Mouse (Mus musculus): ENCODE results near the gene Nfe2l2. TPM values are rescaled to one million over a fixed set of nuclear protein-coding genes. Genes with fewer than 3 reads are reported as not detected.
"Not testable (repeated sequence)": the region's sequence is repeated elsewhere in the genome, so short reads cannot be mapped to it uniquely, and the experiment has no call there.

The Nfe2l2 gene
- polyA plus RNA-seq, 1 experiment from 2014 or later, result 69.6 TPM

DNA sequence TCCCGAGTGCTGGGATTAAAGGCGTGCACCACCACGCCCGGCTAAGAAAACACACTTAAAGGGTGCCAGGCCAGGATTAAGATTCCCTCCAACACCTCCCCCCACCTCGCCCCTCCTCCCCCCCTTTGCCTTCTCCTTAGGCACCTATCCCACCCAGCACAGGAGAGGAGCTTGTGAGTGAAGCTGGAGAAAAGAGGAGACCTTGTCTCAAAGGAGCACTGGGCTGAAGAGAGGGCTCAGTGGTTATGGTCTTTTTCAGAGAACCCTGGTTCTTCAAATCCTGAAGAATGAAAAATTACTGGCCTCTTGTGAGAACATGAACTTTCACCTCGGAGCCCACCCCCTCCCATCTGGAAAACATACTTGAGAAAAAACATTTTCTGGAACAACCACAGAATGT is 66.6 kb downstream of the Nfe2l2 start:
- H3K9ac ChIP-seq (ENCODE audit: low read depth, low read length); H3K27me3 ChIP-seq (replicated peaks; ENCODE audit: control insufficient read depth, insufficient read depth, low read length); ATAC-seq (replicated peaks; ENCODE audit: low FRiP score); H3K4me3 ChIP-seq (ENCODE audit: low read depth, low read length); H3K36me3 ChIP-seq (ENCODE audit: control insufficient read depth, insufficient read depth, low read length); H3K4me1 ChIP-seq (replicated peaks; ENCODE audit: control insufficient read depth, insufficient read depth, low read length); H3K27ac ChIP-seq (ENCODE audit: low read depth, low read length); DNase-seq (ENCODE audit: low spot score); H3K9me3 ChIP-seq (ENCODE audit: control insufficient read depth, low read length); H3K4me2 ChIP-seq: not testable (repeated sequence)
- WGBS, result 84% methylated on average over 6 of the region's 6 CpGs

DNA sequence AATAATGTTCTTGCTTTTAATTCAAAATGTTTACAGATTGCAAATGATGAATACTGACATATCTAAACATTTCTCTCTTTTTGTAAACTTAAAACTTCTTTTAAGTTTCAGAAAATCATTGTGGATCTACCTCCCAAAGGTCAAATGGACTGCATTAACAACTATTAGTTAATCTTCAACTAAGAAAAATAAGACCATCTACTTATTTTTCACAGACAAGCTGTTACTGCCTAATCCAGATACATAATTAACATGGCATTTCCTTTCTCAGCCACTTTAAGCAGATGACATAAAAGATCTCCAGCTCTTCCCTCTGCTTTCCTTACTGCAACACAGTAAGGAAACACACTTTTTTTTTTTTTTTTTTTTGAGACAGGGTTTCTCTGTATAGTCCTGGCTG is 67.1 kb downstream of the Nfe2l2 start:
- no peaks in the 10 kb centered on the region for H3K9me3 ChIP-seq (ENCODE audit: control insufficient read depth, low read length)
- H3K36me3 ChIP-seq (ENCODE audit: control insufficient read depth, insufficient read depth, low read length), result no peaks in the 10 kb centered on the region
- no peak overlapping the region for H3K4me2 ChIP-seq
- H3K4me3 ChIP-seq (ENCODE audit: low read depth, low read length), result no peak overlapping the region
- no peaks in the 10 kb centered on the region for H3K27me3 ChIP-seq (replicated peaks; ENCODE audit: control insufficient read depth, insufficient read depth, low read length)
- H3K4me1 ChIP-seq (replicated peaks; ENCODE audit: control insufficient read depth, insufficient read depth, low read length), result no peaks in the 10 kb centered on the region
- no peak overlapping the region for H3K9ac ChIP-seq (ENCODE audit: low read depth, low read length)
- no peak for ATAC-seq (replicated peaks; ENCODE audit: low FRiP score)
- H3K27ac ChIP-seq (ENCODE audit: low read depth, low read length), result no peak overlapping the region
- DNase-seq (ENCODE audit: low spot score), result no peak

DNA sequence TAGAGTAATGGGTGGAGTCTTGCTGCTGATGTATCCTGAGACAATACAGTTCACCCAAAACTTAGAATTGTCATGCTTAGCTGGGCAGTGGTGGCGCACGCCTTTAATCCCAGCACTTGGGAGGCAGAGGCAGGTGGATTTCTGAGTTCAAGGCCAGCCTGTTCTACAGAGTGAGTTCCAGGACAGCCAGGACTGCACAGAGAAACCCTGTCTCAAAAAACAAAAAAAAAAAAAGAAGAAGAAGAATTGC is 67.5 kb downstream of the Nfe2l2 start:
- not testable (repeated sequence) for DNase-seq (ENCODE audit: low spot score); H3K4me2 ChIP-seq; H3K27ac ChIP-seq (ENCODE audit: low read depth, low read length); H3K9me3 ChIP-seq (ENCODE audit: control insufficient read depth, low read length); H3K4me1 ChIP-seq (replicated peaks; ENCODE audit: control insufficient read depth, insufficient read depth, low read length); H3K36me3 ChIP-seq (ENCODE audit: control insufficient read depth, insufficient read depth, low read length); H3K4me3 ChIP-seq (ENCODE audit: low read depth, low read length); ATAC-seq (replicated peaks; ENCODE audit: low FRiP score); H3K27me3 ChIP-seq (replicated peaks; ENCODE audit: control insufficient read depth, insufficient read depth, low read length); H3K9ac ChIP-seq (ENCODE audit: low read depth, low read length)
- 91% methylated on average over 2 of the region's 2 CpGs for WGBS

DNA sequence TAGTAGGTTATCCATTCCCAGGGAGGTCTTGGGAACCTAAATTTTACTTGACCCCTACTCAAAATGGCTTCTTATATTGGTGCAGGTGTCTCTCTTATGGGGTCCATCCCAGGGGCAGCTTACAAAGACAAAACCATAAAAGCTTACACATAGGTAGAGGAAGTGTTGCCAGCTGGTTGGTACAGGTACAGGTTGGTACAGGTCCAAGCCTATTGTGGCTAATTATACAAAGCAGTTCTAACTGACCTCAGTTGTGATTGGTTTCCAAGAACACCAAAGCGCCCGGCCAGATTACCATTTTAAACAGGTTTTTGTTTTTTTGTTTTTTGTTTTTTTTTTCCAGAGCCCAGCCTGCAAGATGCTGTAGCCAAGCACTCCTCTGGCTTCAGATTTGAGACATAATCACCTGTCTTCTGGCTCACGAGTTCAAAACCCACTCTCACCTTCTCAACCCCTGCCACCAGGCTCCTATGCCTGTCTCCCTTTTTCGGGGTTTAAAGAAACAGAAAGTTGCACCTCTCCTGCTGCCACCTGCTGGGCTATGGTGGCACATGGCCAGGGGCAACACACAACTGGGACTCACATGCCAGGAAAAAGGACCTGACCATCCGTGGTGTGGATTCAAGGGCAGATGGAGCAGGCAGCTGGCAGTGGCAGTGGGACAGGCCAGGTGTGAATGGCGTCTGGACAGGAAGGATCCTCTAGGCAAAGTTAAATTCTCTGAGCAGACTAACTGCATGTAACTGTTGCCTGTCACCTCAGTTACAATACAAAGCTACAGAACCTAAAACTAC is 68.0 kb downstream of the Nfe2l2 start:
- no peak overlapping the region for H3K4me2 ChIP-seq
- DNase-seq (ENCODE audit: low spot score), result no peak
- no peaks in the 10 kb centered on the region for H3K36me3 ChIP-seq (ENCODE audit: control insufficient read depth, insufficient read depth, low read length)
- H3K27me3 ChIP-seq (replicated peaks; ENCODE audit: control insufficient read depth, insufficient read depth, low read length), result no peaks in the 10 kb centered on the region
- H3K27ac ChIP-seq (ENCODE audit: low read depth, low read length), result no peak overlapping the region
- no peak for ATAC-seq (replicated peaks; ENCODE audit: low FRiP score)
- no peak overlapping the region for H3K4me3 ChIP-seq (ENCODE audit: low read depth, low read length)
- no peaks in the 10 kb centered on the region for H3K4me1 ChIP-seq (replicated peaks; ENCODE audit: control insufficient read depth, insufficient read depth, low read length)
- WGBS, result 64% methylated on average over 6 of the region's 6 CpGs
- H3K9ac ChIP-seq (ENCODE audit: low read depth, low read length), result no peak overlapping the region
- no peaks in the 10 kb centered on the region for H3K9me3 ChIP-seq (ENCODE audit: control insufficient read depth, low read length)

DNA sequence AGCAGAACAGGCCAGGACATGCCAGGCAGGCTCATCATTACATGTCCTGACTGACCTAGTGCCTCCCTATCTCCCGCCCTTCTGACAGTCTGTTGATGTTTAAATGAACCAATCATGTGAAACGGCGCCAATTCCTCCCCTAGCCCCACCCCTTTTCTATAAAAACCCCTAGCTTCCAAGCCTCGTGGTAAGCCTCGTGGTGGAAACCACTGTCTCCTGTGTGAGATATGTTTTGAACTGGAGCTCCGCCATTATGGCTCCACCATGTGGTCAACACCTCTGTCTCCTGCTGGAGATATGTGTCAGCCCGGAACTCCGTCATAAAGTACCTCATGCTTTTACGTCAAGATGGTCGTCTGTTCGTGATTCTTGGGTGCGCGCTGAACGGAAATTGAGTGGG is 70.0 kb downstream of the Nfe2l2 start:
- H3K4me1 ChIP-seq (replicated peaks; ENCODE audit: control insufficient read depth, insufficient read depth, low read length); H3K9ac ChIP-seq (ENCODE audit: low read depth, low read length); H3K27me3 ChIP-seq (replicated peaks; ENCODE audit: control insufficient read depth, insufficient read depth, low read length); H3K36me3 ChIP-seq (ENCODE audit: control insufficient read depth, insufficient read depth, low read length); H3K27ac ChIP-seq (ENCODE audit: low read depth, low read length); DNase-seq (ENCODE audit: low spot score); H3K4me3 ChIP-seq (ENCODE audit: low read depth, low read length); ATAC-seq (replicated peaks; ENCODE audit: low FRiP score); H3K9me3 ChIP-seq (ENCODE audit: control insufficient read depth, low read length); H3K4me2 ChIP-seq: not testable (repeated sequence)
- 88% methylated on average over 14 of the region's 14 CpGs for WGBS

DNA sequence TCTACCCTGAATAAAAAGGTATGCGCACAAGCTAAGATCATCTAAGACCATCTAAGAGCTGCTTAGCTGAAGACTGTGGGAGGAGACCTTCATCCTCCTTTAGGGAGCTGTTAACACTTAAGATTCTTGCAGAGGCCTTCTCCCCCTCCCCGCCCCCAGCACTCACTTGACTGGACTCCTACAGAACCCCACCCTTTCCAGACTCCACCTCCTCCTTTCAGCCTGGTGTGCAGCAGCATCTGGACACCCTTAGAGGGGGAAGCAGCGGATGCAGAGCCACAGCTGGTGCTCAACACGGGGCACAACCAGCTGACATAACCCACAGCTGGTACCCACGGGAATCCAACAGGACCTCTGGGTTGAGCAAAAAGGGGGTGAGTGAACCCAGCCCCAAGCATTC is 70.7 kb downstream of the Nfe2l2 start:
- ATAC-seq (replicated peaks; ENCODE audit: low FRiP score) (0 out of 2 replicates have a peak, but pooled peaks have one; percentile 26), DNase-seq (ENCODE audit: low spot score) (no peak)
- no peak overlapping the region for H3K4me2 ChIP-seq

DNA sequence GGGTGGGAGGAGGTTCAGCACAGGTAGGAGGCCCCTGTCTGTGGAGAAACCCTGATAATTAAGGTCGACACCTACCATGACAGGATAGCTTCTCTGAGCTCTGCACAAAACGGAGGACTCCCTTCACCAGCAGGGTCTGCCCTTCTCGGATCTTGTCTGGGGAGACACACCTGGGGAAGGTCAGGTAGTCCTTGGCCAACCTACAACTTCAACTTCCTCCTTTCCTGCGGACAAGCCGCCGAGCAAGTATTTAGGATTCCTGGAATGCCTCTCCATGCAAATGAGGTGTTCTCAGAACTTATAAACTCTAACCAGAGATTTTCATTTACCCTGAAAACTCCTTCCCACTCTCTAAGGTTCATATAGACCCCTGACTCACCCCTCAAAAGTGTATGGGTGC is 71.1 kb downstream of the Nfe2l2 start:
- DNase-seq (ENCODE audit: low spot score) (no peak), ATAC-seq (replicated peaks; ENCODE audit: low FRiP score) (no peak)
- H3K9ac ChIP-seq (ENCODE audit: low read depth, low read length), result no peak overlapping the region
- 69% methylated on average over 6 of the region's 6 CpGs for WGBS
- no peak overlapping the region for H3K27ac ChIP-seq (ENCODE audit: low read depth, low read length)
- no peak overlapping the region for H3K4me3 ChIP-seq (ENCODE audit: low read depth, low read length)
- H3K4me1 ChIP-seq (replicated peaks; ENCODE audit: control insufficient read depth, insufficient read depth, low read length), result no peaks in the 10 kb centered on the region
- H3K27me3 ChIP-seq (replicated peaks; ENCODE audit: control insufficient read depth, insufficient read depth, low read length), result no peaks in the 10 kb centered on the region
- no peaks in the 10 kb centered on the region for H3K9me3 ChIP-seq (ENCODE audit: control insufficient read depth, low read length)
- H3K4me2 ChIP-seq, result no peak overlapping the region
- no peaks in the 10 kb centered on the region for H3K36me3 ChIP-seq (ENCODE audit: control insufficient read depth, insufficient read depth, low read length)

More for the DNA sequence above, 70.7 kb downstream of the Nfe2l2 start:
- Histone ChIP-seq H3K9me3 (ENCODE audit: control insufficient read depth, low read length) (no peaks in the 10 kb centered on the region), H3K9ac (ENCODE audit: low read depth, low read length) (no peak overlapping the region), H3K27me3 (replicated peaks; ENCODE audit: control insufficient read depth, insufficient read depth, low read length) (no peaks in the 10 kb centered on the region), H3K4me1 (replicated peaks; ENCODE audit: control insufficient read depth, insufficient read depth, low read length) (no peaks in the 10 kb centered on the region), H3K27ac (ENCODE audit: low read depth, low read length) (no peak overlapping the region), H3K36me3 (ENCODE audit: control insufficient read depth, insufficient read depth, low read length) (no peaks in the 10 kb centered on the region), H3K4me3 (ENCODE audit: low read depth, low read length) (no peak overlapping the region)
- 75% methylated on average over 5 of the region's 5 CpGs for WGBS

DNA sequence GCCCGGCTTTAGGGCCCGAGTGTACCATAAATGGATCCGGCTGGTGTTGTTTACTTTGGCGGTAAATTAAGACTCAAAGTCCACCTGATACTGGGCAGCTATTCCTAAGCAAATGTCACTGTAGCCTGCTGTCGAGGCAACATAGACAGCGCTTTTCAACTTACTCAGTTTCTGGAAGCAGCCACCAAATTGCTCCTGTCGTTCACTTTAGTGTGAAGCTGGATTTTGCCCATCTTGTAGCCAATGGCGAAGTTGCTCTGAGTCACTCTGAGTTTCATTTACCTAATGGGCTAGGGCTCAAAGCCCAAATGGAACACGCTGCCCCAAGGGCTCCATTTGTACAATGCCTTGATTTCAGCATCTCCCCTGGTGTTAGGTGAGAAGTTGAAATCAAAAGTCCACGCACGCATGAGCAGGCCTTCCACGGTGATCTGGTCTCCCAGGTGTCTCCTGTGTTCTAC is 71.7 kb downstream of the Nfe2l2 start:
- H3K9ac ChIP-seq (ENCODE audit: low read depth, low read length), result no peak overlapping the region
- H3K27me3 ChIP-seq (replicated peaks; ENCODE audit: control insufficient read depth, insufficient read depth, low read length), result no peaks in the 10 kb centered on the region
- H3K27ac ChIP-seq (ENCODE audit: low read depth, low read length), result no peak overlapping the region
- DNase-seq (ENCODE audit: low spot score), result no peak
- WGBS, result 82% methylated on average over 12 of the region's 12 CpGs
- H3K36me3 ChIP-seq (ENCODE audit: control insufficient read depth, insufficient read depth, low read length), result no peaks in the 10 kb centered on the region
- no peaks in the 10 kb centered on the region for H3K9me3 ChIP-seq (ENCODE audit: control insufficient read depth, low read length)
- H3K4me3 ChIP-seq (ENCODE audit: low read depth, low read length), result no peak overlapping the region
- H3K4me2 ChIP-seq, result no peak overlapping the region
- no peaks in the 10 kb centered on the region for H3K4me1 ChIP-seq (replicated peaks; ENCODE audit: control insufficient read depth, insufficient read depth, low read length)
- no peak for ATAC-seq (replicated peaks; ENCODE audit: low FRiP score)

DNA sequence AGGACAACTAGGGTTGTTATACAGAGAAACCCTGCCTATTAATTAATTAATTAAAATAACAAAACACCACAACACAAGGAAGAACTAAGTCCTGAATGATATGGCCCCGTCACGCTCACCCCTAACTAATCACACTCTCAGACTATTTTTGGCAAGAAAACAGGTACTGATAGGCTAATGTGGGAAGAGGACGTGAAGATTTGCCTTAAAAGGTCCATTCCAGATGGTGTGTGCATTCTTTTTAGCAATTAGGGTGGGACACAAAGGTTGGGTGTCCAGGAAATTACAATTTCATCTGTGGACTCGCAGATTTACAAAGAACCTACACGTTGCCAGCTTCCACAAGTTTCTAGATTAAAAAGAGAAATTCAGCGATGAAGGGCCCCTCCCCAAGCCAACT is 72.4 kb downstream of the Nfe2l2 start:
- H3K9me3 ChIP-seq (ENCODE audit: control insufficient read depth, low read length), result no peaks in the 10 kb centered on the region
- H3K36me3 ChIP-seq (ENCODE audit: control insufficient read depth, insufficient read depth, low read length), result no peaks in the 10 kb centered on the region
- no peak overlapping the region for H3K4me3 ChIP-seq (ENCODE audit: low read depth, low read length)
- no peak overlapping the region for H3K4me2 ChIP-seq
- no peak overlapping the region for H3K27ac ChIP-seq (ENCODE audit: low read depth, low read length)
- ATAC-seq (replicated peaks; ENCODE audit: low FRiP score) (no peak), DNase-seq (ENCODE audit: low spot score) (no peak)
- H3K27me3 ChIP-seq (replicated peaks; ENCODE audit: control insufficient read depth, insufficient read depth, low read length), result no peaks in the 10 kb centered on the region
- 71% methylated on average over 6 of the region's 6 CpGs for WGBS
- no peaks in the 10 kb centered on the region for H3K4me1 ChIP-seq (replicated peaks; ENCODE audit: control insufficient read depth, insufficient read depth, low read length)
- H3K9ac ChIP-seq (ENCODE audit: low read depth, low read length), result no peak overlapping the region

All from liver, embryonic 11.5 days (tissue).